Mouse (Mus musculus) T-cell, adult 2 months (primary cell): ENCODE results near the gene Wwox.

Experiments
- DNase-seq: peaks from one replicate; pipeline ENCODE4 v3.0.0; 2022; ENCODE audit warnings: low spot score

Gene Wwox

GRCm38 (mm10) chr8:115234068-115234467, 794.6 kb downstream of the Wwox start:
- DNase-seq, result peak; percentile 72

- DNase-seq, result no peak
Observed at GRCm38 (mm10) chr8:115237596-115237995, 798.1 kb downstream of the Wwox start.

GRCm38 (mm10) chr8:115243465-115244027, 804.1 kb downstream of the Wwox start:
- no peak for DNase-seq

DNA sequence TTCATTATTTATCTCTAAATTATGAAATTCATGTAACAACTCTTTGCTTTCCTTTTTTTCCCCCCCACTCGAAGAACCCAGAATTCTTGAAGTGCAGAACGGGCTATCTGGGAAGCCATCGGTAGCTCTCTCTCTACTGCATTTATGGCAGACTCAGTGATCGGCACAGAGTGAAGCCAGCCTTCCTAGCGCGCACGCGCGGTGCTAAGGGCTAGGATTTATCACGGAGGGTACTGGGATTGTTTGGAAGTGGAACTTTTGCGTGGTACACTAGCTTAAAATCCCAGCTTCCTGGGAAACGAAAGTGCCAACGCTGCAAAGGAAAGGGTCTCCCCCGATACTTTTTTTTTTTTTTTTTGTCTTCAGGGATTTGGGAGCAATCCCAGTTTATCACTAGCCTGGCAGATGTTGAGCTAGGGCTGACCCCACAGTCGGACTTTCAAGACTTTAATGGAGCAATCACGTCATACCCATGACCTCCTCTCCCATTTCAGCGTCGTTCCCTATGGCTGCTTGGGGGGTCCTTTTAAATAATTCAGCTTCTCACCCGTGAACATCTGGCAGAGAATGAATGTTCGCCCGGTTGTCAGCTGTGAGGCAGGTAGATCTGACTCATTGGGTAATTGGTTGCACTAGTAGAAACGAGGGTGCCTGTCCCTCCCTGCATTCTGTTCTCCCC, 810.4 kb downstream of the Wwox start:
- DNase-seq, result no peak

DNA sequence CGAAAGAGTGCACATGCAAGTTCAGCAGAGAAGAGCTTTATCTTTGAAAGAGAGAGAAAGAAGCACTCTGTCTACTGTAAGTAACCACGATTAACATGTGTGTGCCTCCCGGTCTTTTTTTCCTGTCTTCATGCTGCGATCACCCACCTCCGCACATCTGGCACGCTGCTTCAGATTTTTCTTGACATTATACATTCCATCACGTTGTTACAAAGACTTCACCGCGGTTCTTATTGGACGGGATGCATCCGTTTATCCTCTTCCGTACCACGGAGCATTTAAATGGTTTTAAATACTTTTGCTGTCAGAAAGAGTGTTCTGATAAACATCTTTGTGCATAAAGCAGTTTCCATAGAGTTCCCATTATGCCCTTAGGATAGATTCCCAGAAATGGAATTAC, 816.1 kb downstream of the Wwox start:
- no peak for DNase-seq

DNA sequence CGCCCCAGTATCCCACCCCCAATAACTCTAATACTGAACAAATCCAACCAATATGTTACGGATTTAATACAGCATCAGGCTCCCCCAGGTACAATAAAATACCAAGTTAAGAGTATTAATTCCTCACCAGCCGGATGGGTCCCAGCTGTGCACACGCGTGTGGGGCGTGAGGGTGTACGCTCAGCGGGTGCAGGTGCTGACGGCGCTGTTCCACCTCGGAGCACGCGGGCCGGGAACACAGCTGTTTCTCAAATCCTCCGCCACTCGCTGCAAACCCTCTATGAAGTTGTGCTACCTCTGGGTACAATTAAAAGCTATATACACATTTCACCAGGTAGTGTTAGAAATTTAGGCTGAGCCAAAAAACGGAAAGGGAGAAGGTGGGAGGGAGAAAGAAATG, 818.0 kb downstream of the Wwox start:
- no peak for DNase-seq

- DNase-seq, result no peak
Observed at GRCm38 (mm10) chr8:115259806-115260205, 820.4 kb downstream of the Wwox start.

DNA sequence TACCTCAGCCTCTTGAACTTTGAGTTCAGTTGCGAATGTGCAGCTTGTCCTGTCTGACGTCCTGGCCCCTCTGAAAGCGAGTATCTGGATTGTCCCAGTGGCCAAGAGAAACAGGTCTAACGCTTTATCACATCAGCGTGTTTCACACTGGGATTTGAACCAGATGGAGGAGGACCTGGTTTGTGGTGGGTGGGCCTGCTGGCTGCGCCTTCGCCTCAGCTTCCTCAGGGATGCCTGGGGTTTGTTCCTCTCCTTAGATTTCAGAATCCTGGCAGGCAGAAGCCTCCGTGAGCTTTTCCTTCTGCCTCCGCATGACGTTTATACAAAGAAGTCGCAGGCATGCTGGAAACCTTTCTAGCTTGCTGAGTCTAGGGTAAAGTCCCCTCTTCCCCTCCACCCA, 827.7 kb downstream of the Wwox start:
- DNase-seq, result no peak

- no peak for DNase-seq
Observed at GRCm38 (mm10) chr8:115269601-115270000, 830.1 kb downstream of the Wwox start.

DNA sequence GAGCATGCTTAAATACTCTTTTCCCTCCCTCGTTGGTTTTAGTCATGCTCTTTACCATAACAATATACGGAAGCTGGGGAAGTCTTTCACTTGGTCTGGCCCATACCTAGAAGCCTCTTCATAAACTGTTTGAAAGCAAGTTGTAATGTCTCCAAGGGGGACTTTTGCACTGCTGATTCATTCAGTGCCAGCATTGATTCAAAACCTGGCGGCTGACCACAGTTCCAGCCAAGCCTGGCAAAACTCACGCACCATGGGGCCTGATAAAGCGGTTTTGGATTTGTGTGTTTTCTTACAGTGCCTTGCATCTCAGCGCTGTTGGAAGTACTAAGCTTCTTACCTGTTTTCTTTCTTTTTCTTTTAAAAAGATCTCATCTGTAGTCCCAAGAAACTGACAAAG, 834.5 kb downstream of the Wwox start:
- DNase-seq, result no peak

GRCm38 (mm10) chr8:115276281-115276680, 836.8 kb downstream of the Wwox start:
- DNase-seq, result no peak

- DNase-seq, result no peak
Observed at GRCm38 (mm10) chr8:115278291-115278690, 838.8 kb downstream of the Wwox start.

- no peak for DNase-seq
Observed at GRCm38 (mm10) chr8:115290224-115290623, 850.8 kb downstream of the Wwox start.

- DNase-seq, result no peak
Observed at GRCm38 (mm10) chr8:115296760-115297159, 857.3 kb downstream of the Wwox start.

DNA sequence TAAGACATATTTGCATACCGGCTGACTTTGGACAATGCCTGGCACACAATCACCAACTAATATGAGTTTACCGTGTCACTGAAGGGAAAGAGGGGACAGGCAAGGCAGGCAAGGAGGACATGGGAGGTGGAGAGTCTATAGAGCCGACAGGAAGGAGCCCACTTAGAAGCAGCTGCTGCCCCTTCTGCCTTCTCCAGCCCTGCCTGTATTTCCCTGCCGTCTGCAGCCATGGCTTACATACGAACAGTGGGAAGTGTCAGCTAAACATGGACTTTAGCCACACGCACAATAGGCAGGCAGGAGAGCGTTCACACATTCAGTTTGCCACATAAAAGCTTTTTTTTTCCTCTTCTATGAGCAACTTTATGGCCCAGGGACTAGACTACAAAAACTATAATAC, 863.0 kb downstream of the Wwox start:
- DNase-seq, result no peak

GRCm38 (mm10) chr8:115307412-115307811, 868.0 kb downstream of the Wwox start:
- no peak for DNase-seq

- no peak for DNase-seq
Observed at GRCm38 (mm10) chr8:115311003-115311402, 871.5 kb downstream of the Wwox start.

DNA sequence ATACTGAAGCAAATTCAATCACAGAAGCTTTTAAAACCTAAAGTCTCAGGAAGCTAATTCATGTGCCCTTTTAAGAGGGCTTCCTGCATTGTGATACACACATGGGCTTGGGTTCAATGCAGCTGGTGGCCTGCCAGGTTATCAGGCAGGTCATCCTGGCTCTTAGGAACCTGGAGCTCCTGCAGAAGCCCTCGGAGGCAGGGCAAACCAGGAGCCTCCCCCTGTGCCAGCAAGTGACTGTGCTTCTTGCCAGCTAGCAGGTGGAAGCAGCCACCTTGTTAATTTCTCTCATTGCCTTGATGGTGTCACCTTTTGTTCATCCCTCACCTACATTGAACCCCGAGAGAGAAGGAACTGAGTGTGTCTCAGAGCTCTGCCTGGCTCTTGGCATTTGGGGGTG, 872.9 kb downstream of the Wwox start:
- no peak for DNase-seq

DNA sequence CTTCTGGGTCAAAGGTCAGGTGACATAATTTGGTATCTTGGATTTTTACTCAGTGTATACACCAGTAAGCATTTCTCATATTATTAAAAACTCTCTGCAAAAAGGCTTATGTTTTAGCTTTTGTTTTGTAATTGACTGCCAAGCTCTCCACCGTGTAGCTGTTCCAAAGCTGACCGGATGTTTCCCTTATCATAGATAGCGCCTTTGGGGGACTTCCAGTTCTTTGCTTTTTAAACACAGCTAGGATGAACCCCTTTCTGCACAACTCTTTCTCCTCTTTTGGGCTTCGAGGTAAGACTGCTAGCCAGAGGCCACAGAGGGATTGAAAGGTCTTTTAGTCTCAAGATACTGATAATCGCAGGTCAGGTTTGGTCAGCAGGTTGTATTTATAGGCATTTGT, 883.0 kb downstream of the Wwox start:
- DNase-seq, result no peak

DNA sequence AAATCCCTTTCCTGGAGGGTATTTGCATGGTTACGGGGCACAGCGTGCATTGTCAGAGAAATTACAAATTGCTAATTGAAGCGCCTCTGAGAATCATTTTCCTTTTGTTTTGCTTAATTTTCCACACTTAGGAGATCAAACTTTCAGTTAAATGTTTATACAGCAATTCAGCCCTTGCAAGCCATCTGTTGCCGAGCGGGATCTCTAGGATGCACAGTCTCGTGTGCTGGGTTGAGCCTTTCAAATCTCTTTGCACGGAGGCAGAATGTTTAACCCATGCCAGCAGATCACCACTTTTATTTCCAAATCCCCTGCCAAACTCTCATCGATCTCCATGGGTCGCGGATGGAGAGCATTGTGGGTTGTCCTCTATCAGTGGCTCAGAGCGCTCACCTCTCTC, 891.2 kb downstream of the Wwox start:
- DNase-seq, result no peak

DNA sequence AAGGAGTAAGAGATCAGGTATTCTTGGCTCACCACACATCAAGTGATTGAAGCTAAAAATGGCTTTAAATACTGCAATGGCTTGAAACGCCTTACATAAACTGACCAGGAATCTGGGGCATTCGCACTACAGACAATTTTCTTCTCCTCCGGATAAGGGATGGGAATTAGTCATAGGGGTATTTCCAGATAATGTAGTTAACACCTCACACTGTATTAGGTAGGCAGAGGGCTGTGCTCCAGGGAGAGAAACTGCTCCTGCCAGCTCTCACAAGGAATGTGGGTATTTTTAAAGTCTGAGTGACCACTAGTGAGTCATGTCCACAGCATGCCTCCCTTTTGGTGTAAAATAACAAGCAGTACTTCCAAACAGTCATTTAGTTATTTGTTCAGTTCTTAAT, 894.5 kb downstream of the Wwox start:
- DNase-seq, result no peak

- DNase-seq, result no peak
Observed at GRCm38 (mm10) chr8:115336361-115336760, 896.9 kb downstream of the Wwox start.

DNA sequence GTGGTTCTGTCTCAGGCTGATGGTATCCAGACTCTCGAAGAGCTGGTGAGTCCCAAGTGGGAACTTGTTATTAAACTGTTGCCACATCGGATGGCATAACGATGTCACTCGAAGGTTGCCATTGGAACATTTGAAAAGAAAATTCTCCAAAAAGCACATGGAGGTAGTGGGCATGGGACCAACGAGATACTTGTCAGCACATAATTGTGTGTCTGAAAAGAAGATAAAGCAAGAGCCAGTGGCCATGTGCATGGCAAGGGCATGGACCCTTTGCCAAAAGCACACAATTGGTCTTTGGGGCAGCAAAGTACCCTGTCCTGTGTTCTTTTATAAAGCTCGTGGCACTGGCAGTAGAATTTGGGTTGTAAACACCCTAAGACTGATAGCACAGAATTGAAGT, 909.2 kb downstream of the Wwox start:
- DNase-seq, result no peak

- no peak for DNase-seq
Observed at GRCm38 (mm10) chr8:115350707-115351106, 911.3 kb downstream of the Wwox start.
